Mouse (Mus musculus) limb, embryonic 12.5 days (tissue): ENCODE measurements around the gene Susd6. TPM values are rescaled to one million over a fixed set of nuclear protein-coding genes. Genes with fewer than 3 reads are reported as not detected.
"Not testable (repeated sequence)": the region's sequence is repeated elsewhere in the genome, so short reads cannot be mapped to it uniquely, and the experiment has no call there.

Experiments used
- ATAC-seq: fragments of 200-750 bp; cut with Nextera tagmentation; 2 replicates; pipeline ENCODE4 v1.8.0; 2017; ENCODE audit warnings: low read depth, moderate TSS enrichment; ENCODE audit not compliant: insufficient number of reproducible peaks, insufficient read depth, low FRiP score, low TSS enrichment
- H3K27ac ChIP-seq: fragments of 300-500 bp; sonication (generic); 2 replicates; pipeline ENCODE4 v1.5.1; 2016; ENCODE audit warnings: mild to moderate bottlenecking, moderate library complexity
- H3K27me3 ChIP-seq: fragments of 300-500 bp; sonication (generic); 2 replicates; pipeline ENCODE4 v1.6.1; 2016; ENCODE audit warnings: mild to moderate bottlenecking, moderate library complexity
- H3K36me3 ChIP-seq: fragments of 300-500 bp; sonication (generic); 2 replicates; pipeline ENCODE4 v1.6.1; 2016; ENCODE audit warnings: mild to moderate bottlenecking, moderate library complexity
- H3K4me1 ChIP-seq: fragments of 300-500 bp; sonication (generic); replicated peaks from 2 replicates; pipeline ENCODE4 v1.6.1; 2016
- H3K4me2 ChIP-seq: fragments of 300-500 bp; sonication (generic); 2 replicates; pipeline ENCODE4 v1.6.1; 2016; ENCODE audit warnings: mild to moderate bottlenecking, moderate library complexity
- H3K4me3 ChIP-seq: fragments of 300-500 bp; sonication (generic); replicated peaks from 2 replicates; pipeline ENCODE4 v1.5.1; 2016; ENCODE audit warnings: mild to moderate bottlenecking
- H3K9ac ChIP-seq: fragments of 300-500 bp; sonication (generic); replicated peaks from 2 replicates; pipeline ENCODE4 v1.6.1; 2016; ENCODE audit warnings: mild to moderate bottlenecking, moderate library complexity
- H3K9me3 ChIP-seq: fragments of 300-500 bp; sonication (generic); 2 replicates; pipeline ENCODE4 v1.6.1; 2016; ENCODE audit warnings: mild to moderate bottlenecking, moderate library complexity
- WGBS: fragments of 180-500 bp; shearing (Covaris S2); methylation state at CpG from one replicate; pipeline ENCODE4 v1.1.7; 2016; 5-methylcytosine and 5-hydroxymethylcytosine counted together
- polyA plus RNA-seq: library from polyadenylated mRNA; unstranded; fragments of >200 nt; fragmentation: Nextera tagmentation; extraction: Ambion mirVana; gene quantifications from 2 replicates; pipeline ENCODE4 v1.2.1, GENCODE M21; 2016

Gene Susd6
- polyA plus RNA-seq, 1 experiment from 2014 or later, result 14.1 TPM

DNA sequence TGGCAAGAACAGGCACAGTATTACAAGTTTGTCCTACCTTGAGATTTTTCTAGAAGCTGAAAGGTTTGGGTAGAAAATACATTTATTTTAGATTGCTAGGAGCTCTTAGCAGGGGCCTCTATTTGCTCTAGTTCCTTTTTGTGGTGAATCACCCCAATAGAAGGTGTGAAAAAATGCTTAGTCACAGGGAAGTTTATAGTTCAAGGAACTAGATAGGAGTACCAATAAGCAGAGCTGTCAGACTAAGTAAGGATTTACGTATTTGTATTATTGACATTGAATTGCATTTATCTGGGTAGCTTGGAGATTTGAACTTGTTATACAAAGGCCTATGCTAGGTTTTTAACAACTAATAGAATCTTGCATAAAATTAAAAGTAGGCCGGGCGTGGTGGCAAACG, 23.6 kb downstream of the Susd6 start:
- H3K27me3 ChIP-seq, result no peaks in the 10 kb centered on the region
- H3K9me3 ChIP-seq, result no peaks in the 10 kb centered on the region
- no peak for ATAC-seq
- 94% methylated on average over 4 of the region's 4 CpGs for whole genome bisulfite sequencing
- no peak overlapping the region for H3K4me3 ChIP-seq
- peaks cover 6% of the 10 kb centered on the region; the same call in 1 of the 2 replicates for H3K4me1 ChIP-seq
- H3K36me3 ChIP-seq, result no peaks in the 10 kb centered on the region
- H3K4me2 ChIP-seq, result no peak overlapping the region
- no peak overlapping the region for H3K9ac ChIP-seq
- H3K27ac ChIP-seq, result no peak overlapping the region

DNA sequence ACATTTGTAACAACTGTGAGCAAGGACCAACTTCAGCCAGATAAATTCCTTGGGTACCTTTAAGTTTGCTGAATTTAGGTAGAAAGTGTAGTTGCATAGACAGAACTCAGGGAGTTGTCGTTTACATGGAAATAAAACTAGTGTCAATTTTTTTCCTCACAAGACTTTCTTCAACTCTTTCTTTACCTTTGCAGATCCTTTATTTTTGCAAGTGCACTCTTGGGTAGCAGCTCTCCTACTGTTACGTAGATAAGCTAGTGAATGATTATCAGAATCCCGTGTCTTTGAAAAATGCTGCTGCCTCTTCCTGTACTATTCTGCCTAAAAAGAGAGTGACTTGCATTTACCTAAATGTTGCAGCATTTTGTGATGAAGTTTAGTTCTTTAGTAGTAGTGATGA, 24.2 kb downstream of the Susd6 start:
- no peak overlapping the region for H3K9ac ChIP-seq
- H3K4me2 ChIP-seq, result no peak overlapping the region
- WGBS, result 87% methylated on average over 3 of the region's 3 CpGs
- no peaks in the 10 kb centered on the region for H3K36me3 ChIP-seq
- no peak for ATAC-seq
- no peaks in the 10 kb centered on the region for H3K27me3 ChIP-seq
- no peak overlapping the region for H3K4me3 ChIP-seq
- H3K9me3 ChIP-seq, result no peaks in the 10 kb centered on the region
- no peak overlapping the region for H3K27ac ChIP-seq
- H3K4me1 ChIP-seq, result peaks cover 3% of the 10 kb centered on the region; the same call in 1 of the 2 replicates

DNA sequence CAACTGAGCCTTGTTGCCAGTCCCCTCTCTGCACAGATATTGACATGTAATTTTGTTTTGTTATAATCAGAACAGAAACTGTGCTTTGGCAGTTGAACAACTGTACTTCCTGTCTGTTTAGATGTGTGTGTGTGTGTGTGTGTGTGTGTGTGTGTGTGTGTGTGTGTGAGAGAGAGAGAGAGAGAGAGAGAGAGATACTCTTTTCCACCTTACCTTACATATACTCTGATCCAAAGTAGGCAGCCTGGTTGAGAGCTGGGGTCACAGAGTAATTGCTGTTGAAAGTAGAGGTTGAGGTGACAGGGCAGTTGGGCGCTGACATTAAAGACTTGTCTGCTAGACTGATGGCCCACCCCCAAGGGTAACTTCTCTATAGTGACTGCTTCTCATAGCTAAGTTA, 25.0 kb downstream of the Susd6 start:
- peaks cover 3% of the 10 kb centered on the region; the same call in 1 of the 2 replicates for H3K4me1 ChIP-seq
- no peak overlapping the region for H3K27ac ChIP-seq
- H3K4me2 ChIP-seq, result no peak overlapping the region
- H3K27me3 ChIP-seq, result no peaks in the 10 kb centered on the region
- H3K4me3 ChIP-seq, result no peak overlapping the region
- no peaks in the 10 kb centered on the region for H3K9me3 ChIP-seq
- no peak for ATAC-seq
- H3K36me3 ChIP-seq, result no peaks in the 10 kb centered on the region
- 25% methylated on average over 1 of the region's 1 CpGs for WGBS
- H3K9ac ChIP-seq, result no peak overlapping the region

DNA sequence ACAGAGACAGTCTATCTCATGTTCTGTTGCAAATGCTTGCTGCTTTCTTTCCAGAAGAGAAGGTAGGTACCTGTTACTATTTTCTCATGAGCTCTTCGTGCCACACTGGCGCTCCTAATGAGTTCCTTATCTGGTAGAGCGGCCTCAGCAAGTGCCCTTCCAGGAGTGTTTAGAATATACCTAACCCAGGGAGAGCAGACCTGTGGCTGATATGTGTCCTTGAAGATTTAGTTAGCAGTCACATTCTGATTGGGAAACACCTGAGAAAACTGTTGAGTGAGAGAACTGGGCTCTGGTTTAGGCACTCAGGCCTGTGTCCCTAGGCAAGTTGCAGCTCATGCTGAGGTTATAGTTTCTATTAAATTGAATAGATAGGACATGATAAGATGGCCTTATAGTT, 25.6 kb downstream of the Susd6 start:
- ATAC-seq, result no peak
- H3K36me3 ChIP-seq, result no peaks in the 10 kb centered on the region
- no peak overlapping the region for H3K4me3 ChIP-seq
- no peaks in the 10 kb centered on the region for H3K27me3 ChIP-seq
- H3K9ac ChIP-seq, result no peak overlapping the region
- peaks cover 3% of the 10 kb centered on the region; the same call in 1 of the 2 replicates for H3K4me1 ChIP-seq
- no peak overlapping the region for H3K4me2 ChIP-seq
- WGBS, result 75% methylated on average over 3 of the region's 3 CpGs
- H3K27ac ChIP-seq, result no peak overlapping the region
- H3K9me3 ChIP-seq, result no peaks in the 10 kb centered on the region

DNA sequence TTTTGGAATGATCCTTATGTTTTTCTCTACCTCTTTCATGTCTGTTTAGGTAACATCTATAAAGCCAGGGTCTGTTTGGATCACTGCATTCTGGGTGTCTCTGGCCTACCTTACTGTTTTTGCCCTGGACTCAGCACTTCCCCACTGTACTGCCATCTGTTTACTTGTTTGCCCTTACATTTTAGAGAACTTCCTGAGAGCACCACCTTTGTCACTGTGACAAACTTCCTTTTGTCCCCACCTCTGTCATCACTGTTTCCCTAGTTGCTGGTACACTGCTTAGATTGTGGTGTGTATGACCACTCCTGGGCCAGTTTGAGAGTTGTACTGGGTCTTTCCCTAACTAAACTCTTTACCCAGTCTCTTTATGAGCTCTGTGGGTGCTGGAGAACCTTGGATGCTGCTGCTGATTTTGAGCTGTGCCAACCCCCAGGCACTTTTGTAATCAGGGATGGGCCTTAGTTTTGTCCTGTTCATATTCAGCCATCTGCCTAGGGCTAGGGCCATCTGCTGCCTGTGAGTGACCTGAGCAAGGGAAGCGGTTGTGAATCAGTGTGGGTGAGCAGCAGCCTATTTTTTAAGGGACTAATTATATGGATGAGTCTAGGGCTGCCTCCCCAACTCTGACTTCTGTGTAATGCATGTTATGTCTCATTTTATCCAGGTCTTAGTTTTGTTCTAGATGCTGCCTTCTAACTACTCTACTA, 26.2 kb downstream of the Susd6 start:
- Histone ChIP-seq H3K9ac (no peak overlapping the region), H3K27ac (no peak overlapping the region), H3K9me3 (no peaks in the 10 kb centered on the region), H3K27me3 (no peaks in the 10 kb centered on the region), H3K36me3 (no peaks in the 10 kb centered on the region), H3K4me1 (peaks cover 3% of the 10 kb centered on the region; the same call in 1 of the 2 replicates), H3K4me2 (no peak overlapping the region), H3K4me3 (no peak overlapping the region)
- no peak for ATAC-seq
- WGBS, result 68% methylated on average over 1 of the region's 1 CpGs

DNA sequence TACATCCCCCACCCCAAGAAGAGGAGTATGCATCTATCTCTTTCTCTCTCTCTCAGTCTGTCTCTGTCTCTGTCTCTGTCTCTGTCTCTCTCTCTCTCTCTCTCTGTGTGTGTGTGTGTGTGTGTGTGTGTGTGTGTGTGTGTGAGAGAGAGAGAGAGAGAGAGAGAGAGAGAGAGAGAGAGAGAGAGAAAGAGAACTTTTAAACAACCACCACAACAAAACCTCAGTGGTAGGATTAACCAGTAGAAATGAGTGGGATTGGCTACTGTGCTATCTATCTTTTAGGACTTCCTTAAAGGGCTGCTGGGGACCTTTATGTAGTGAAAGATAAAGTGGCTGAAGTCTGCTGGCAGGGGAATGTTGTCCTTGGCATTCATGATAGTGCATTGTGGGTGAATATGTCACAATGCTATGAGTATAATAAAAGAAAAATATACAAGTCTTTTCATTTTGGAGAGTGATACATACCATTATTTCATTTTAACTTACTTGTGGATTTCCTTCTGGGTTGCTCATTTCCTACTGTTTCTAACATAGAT, 27.5 kb downstream of the Susd6 start:
- H3K27ac ChIP-seq, result no peak overlapping the region
- no peak overlapping the region for H3K4me3 ChIP-seq
- H3K4me1 ChIP-seq, result peaks cover 3% of the 10 kb centered on the region; the same call in 1 of the 2 replicates
- H3K4me2 ChIP-seq, result no peak overlapping the region
- ATAC-seq, result no peak
- H3K9me3 ChIP-seq, result no peaks in the 10 kb centered on the region
- H3K9ac ChIP-seq, result no peak overlapping the region
- H3K27me3 ChIP-seq, result no peaks in the 10 kb centered on the region
- no peaks in the 10 kb centered on the region for H3K36me3 ChIP-seq

DNA sequence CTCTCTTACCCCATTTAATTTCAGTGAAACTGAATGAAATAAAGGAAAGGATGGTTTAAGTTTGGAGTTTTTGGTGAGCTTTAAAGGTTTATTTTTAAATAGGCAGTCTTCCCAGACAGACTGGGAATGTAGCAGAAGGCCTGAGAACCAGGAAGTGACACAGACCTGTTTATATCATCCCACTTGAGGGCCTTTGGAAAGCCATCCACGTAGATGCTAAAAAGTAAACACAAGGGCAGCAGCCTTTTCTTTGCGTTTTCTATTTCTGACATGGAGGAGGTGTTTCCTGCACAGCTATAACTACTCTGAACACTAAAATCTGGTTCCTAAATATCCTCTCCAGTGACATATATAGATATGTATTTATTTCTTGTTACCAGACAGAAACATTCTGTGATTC, 28.7 kb downstream of the Susd6 start:
- not testable (repeated sequence) for H3K9me3 ChIP-seq, H3K4me3 ChIP-seq, H3K4me2 ChIP-seq, ATAC-seq, H3K4me1 ChIP-seq, H3K27me3 ChIP-seq, H3K27ac ChIP-seq, H3K36me3 ChIP-seq, H3K9ac ChIP-seq
- WGBS, result 53% methylated on average over 2 of the region's 2 CpGs

DNA sequence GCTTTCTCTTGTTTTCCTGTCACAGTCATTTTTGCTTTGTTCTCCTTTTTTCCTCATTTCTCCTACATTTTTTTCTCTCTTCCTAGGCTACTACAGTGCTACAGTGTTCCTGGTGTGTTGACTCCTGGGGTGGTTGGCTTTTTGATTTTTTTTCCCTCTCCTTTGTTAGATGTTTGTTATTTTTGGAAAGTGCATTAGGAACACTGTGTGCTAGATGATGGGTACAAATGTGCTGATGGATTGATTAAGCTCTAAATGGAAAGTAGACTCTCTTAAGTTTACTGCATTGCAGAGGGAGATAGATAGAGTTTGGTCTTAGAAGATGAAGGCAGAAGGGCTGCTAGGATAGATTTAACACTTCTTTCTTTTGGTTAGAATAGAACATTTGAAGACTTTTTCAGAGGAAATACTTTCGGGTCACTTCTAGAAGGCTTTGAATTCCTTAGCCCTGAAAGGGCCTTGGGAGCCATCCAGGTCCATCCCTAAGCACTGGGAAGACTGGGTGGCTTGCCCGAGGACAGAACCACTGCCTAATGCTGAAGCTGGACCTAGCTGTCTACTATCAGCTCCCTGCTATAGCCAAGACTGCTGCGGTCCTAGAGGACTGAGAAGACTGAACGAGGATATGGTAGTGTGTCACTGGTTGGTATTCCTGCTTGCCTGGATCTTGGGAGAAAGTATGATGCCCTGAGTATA, 31.1 kb downstream of the Susd6 start:
- no peak overlapping the region for H3K4me3 ChIP-seq
- ATAC-seq, result no peak
- H3K27me3 ChIP-seq, result no peaks in the 10 kb centered on the region
- 90% methylated on average over 4 of the region's 4 CpGs for WGBS
- no peak overlapping the region for H3K27ac ChIP-seq
- no peaks in the 10 kb centered on the region for H3K36me3 ChIP-seq
- H3K4me1 ChIP-seq, result 0 out of 2 replicates have a peak, but pooled peaks cover 3% of the 10 kb centered on the region
- H3K9ac ChIP-seq, result no peak overlapping the region
- H3K9me3 ChIP-seq, result no peaks in the 10 kb centered on the region
- H3K4me2 ChIP-seq, result no peak overlapping the region

DNA sequence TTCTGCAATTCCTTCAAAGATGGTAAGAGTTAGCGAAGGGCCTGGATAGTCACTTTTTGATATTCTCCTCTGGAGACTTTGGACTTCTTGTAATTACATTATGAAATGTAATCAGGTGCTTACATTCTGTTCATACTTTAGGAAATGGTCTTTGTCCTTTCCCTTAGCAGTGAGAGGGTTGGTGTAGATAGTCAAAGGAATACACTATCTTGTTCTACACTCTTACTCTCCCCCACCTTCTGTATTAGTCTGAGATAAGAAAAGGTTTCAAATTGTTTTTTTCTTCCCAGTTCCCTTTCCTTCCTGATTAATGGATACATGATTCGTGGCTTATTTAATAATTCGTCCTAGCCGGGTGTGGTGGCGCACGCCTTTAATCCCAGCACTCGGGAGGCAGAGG, 32.2 kb downstream of the Susd6 start:
- no peak for ATAC-seq
- no peaks in the 10 kb centered on the region for H3K27me3 ChIP-seq
- H3K9me3 ChIP-seq, result no peaks in the 10 kb centered on the region
- H3K4me3 ChIP-seq, result no peak overlapping the region
- 95% methylated on average over 7 of the region's 7 CpGs for WGBS
- H3K4me1 ChIP-seq, result 0 out of 2 replicates have a peak, but pooled peaks cover 3% of the 10 kb centered on the region
- no peak overlapping the region for H3K4me2 ChIP-seq
- no peaks in the 10 kb centered on the region for H3K36me3 ChIP-seq
- no peak overlapping the region for H3K27ac ChIP-seq
- no peak overlapping the region for H3K9ac ChIP-seq

DNA sequence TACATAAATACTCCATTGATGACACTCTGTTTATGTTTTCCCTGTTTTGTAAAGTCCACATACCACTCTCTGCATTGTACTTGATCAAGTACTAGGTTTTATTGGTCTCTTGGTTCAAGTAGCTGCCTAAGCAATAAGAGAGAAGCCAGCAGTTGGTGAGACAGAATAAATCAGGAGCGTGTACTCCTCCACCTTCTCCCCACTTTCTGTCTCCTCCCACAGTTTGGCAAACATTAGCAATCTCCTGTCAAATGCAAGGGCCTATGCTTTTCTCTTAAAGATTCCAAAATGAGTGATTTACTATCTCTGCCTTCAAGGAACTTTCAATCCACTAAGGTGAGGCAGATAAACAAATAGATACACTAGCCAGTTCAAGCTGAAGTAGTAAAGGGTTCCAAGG, 33.9 kb downstream of the Susd6 start:
- 62% methylated on average over 1 of the region's 1 CpGs for WGBS
- Histone ChIP-seq H3K36me3 (no peaks in the 10 kb centered on the region; the same call in 1 of the 2 replicates), H3K9ac (no peak overlapping the region), H3K27me3 (no peaks in the 10 kb centered on the region), H3K4me1 (0 out of 2 replicates have a peak, but pooled peaks cover 3% of the 10 kb centered on the region), H3K4me2 (no peak overlapping the region), H3K27ac (no peak overlapping the region), H3K4me3 (no peak overlapping the region), H3K9me3 (no peaks in the 10 kb centered on the region)
- ATAC-seq, result no peak

DNA sequence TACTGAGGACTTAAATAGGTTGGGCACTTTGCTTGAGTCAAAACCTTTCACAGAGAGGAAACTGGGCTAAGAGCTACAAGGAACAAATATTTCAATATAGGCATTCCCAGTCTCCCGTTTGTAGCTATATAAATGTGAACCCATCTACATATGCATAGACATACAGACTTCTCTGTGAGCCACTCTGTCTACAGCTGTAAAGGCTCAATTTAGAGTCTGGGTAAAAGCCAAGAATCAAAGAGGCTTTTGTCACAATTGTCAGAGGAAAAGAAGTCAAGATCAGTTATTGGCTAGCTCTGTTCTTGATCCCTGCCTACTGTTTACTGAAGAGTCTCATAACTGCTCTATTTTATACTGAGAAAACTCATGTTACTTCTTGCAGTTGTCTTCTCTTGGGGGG, 36.1 kb downstream of the Susd6 start:
- no peak overlapping the region for H3K9ac ChIP-seq
- H3K27me3 ChIP-seq, result no peaks in the 10 kb centered on the region
- H3K27ac ChIP-seq, result no peak overlapping the region
- no peak overlapping the region for H3K4me2 ChIP-seq
- WGBS, result 82% methylated on average over 1 of the region's 1 CpGs
- H3K9me3 ChIP-seq, result no peaks in the 10 kb centered on the region
- no peaks in the 10 kb centered on the region; the same call in 1 of the 2 replicates for H3K36me3 ChIP-seq
- no peak for ATAC-seq
- no peak overlapping the region for H3K4me3 ChIP-seq
- H3K4me1 ChIP-seq, result 0 out of 2 replicates have a peak, but pooled peaks cover 3% of the 10 kb centered on the region
